Mouse (Mus musculus) cerebral cortex, adult 2 months (tissue): ENCODE measurements around the gene Galnt15.

Source experiments
- WGBS: fragments of 180-500 bp; shearing (Covaris S2); methylation state at CpG from one replicate; pipeline ENCODE4 v1.1.7; 2018; 5-methylcytosine and 5-hydroxymethylcytosine counted together

The Galnt15 gene

DNA sequence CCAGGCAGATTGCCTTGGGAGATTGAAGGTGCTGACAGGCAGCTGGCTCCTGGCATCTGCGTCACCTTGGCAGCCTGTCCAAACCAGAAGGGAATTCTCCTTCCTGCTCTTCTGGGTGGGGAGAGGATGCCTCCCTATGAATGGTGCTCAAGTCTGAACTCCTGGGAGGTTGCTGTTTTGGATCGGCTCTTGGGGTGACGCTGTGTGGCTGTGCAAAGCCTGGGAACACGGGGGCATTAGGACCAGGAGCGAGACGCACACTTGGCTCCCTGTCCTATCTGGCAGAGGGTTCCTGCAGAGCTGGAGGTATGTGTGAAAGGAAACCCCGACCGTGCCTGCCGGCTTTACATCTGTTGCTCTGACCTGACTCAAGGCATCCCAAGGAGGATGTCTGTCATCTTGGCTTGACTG, at the start of gene Galnt15:
TSS of gene Galnt15 (plus strand) at position 309 of the 411 bp plus-strand sequence.
- 10% methylated on average over 9 of the region's 9 CpGs for WGBS

- 64% methylated on average over 8 of the region's 8 CpGs for WGBS
These were observed 34.8 kb upstream of the Galnt15 start for GRCm38 (mm10) chr14:31994021-31994420.

DNA sequence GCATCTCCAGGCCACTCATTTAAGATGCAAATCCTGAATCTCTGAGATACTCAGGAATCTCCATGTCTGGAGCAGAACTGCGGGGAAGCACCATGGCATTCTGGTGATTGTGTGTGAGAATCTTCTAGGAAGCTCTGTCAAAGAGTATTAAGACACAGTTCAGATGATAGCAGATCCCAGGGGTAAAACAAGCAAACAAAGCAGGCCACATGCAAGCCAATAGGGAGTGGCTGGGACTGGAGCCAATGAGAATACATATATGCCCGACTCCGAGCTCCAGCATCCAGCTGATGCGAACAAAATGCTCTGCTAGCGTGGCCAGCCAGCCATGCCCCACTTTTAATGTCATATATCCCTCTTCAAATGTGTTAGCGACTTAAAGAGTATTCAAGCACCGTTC, 27.8 kb upstream of the Galnt15 start:
- WGBS: 78% methylated on average over 7 of the region's 7 CpGs

DNA sequence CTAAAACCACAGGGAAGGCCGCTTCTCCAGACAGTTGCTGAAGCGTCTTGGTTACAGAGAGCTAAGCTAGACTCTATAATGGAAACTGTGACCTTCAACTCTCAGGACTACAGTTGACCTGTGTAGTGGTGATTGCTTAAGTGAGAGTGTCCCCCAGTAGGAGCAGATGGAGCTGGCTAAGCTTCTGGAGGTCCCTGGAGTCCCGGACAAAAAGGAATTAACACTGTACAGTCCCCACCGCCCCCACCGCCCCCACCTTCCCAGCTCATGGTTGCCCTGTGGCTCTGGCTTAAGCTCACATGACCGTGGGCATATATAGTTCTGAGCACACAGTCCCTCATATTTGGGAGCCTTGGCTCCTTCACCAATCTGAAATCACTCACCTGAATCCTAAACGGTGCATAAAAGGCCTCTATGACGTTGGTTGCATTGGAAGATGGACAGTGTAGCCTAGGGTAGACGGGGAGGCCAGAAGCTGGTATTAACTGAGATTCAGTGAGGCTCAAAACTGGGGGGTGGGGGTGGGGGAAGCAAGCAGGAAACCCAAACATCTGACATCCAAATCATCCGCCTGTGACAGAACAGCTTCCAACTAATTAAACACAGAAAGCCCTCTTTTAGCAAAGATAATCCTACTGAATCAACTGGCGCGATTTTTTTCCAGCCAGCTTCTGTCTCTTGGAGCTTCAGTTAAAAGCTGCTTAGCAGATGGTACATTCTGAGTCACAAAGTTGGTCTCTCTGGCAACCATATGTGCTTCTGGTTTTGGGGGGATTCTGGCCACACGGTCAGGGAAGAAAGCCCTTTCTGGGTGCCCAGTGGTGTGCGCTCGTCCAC, 26.1 kb upstream of the Galnt15 start:
- 46% methylated on average over 15 of the region's 15 CpGs for WGBS

- WGBS: 53% methylated on average over 7 of the region's 7 CpGs
These were observed 24.7 kb upstream of the Galnt15 start for GRCm38 (mm10) chr14:32003904-32004596.

- 68% methylated on average over 9 of the region's 9 CpGs for WGBS
These were observed 23.0 kb upstream of the Galnt15 start for GRCm38 (mm10) chr14:32005673-32006261.

DNA sequence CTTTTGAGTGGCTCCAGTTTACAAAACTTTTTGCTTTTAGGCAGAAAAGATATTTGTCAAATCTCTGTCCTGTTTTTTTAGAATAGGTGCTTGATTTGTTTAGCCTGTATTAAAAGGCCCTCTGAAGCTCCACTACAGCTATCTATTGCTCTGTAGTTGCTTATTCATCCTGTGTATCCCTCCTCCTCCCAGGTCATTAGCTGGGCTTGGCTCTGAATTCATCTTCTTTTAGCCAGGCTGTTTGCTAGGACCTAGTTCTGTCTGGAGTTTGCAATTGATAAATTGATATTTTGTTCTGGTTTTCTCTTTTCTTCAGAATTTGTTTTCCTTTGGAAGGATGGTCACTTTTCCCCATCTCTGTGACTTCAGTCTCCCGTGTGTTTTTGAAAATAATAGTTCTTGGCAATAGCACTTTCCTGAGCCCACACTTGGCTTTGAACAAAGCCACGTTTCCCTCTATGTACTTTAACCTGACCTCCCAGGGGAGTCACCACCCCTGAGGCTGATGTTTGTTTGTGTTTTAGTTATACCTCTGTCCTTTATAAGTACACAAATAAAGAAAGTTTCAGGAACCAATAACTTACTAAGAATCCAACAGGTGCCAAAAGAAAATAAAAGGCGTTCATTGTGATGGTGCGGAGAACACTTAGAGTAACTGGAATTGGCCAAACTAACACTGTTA, 21.0 kb upstream of the Galnt15 start:
- 76% methylated on average over 4 of the region's 4 CpGs for whole genome bisulfite sequencing

- WGBS: 93% methylated on average over 2 of the region's 2 CpGs
These were observed 19.1 kb upstream of the Galnt15 start for GRCm38 (mm10) chr14:32009715-32010114.

DNA sequence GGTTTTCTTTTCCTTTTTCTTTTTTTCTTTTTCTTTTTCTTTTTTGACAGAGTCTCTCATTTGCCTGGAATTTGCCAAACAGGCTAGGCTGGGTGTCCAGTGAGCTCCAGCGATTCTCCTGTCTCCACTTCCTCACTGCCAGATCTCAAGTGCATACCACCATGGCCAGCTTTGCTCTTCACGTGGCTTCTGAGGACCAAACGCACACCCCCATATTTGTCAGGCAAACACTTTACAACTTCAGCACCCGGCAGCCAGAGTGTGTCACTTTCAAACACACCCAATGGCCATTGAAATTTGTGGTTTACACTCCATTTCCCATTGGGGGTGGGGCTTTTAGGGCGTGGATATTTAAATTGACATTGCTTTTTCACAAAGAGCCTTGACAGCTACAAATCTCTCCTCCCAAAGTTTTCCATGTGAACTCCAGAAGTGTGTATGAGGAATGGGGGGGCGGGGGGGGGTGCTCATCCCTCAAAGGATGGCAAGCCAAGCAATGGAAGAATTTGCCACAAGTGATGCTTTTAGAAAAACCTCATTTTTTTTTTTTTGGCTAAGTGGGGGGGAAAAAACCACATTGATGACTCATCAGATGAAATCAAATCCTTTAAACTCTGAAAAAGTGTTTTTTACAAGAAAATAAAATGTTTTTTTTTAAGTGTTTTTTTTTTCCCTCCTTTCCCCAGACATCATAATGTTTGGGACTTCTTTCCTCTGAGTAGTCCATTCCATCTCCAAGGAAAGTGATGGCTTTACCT, 17.1 kb upstream of the Galnt15 start:
- 78% methylated on average over 6 of the region's 6 CpGs for WGBS

DNA sequence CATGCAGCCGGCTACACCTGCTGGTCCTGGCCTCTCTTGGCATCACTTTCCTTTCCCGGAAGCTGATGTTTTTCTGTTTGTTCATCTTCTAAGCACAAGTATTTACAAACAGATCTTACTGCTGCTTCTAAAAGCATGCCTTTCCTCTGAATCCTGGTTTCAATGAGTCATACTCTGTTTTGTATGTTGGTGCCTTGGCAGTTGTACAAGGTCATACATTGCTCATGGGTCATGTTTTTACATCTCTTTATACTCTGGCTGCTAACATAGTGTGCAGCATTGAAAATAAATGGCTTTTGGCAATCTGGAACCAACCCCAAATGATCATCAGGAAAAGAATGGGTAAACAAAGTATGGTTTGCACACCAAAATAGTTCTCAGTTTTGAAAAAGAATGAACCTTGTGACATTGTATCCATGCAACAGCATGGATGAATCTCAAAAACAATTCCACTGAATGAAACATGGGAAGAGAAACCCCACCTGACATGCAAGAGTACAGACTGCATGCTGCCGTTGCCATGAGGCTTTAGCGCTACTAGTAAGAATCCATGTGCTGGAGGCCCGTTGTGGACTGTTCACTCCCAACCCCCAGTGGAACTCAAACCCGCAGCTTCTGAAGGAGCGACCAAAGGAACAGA, 13.5 kb upstream of the Galnt15 start:
- WGBS: 66% methylated on average over 7 of the region's 7 CpGs

DNA sequence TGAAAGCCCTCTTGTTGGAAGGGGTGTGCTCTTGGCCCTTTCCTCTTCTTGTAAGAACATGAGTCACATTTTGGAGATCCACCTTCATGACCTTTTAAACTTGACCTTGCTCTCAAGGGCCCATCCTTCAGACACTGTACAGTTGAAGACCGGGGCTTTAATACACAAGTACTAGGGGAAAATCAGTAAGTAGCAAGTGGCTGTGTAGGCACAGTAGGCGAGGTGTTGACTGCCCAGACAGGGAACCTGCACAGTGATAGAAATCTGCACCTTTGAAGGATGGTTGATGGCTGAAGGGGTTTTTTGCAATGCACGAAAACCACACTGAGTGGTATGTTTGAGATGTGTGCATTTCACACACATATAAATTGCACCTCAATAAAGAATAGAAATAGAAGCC, 12.3 kb upstream of the Galnt15 start:
- 57% methylated on average over 3 of the region's 3 CpGs for WGBS

- WGBS: 8% methylated on average over 7 of the region's 7 CpGs
These were observed 11.9 kb upstream of the Galnt15 start for GRCm38 (mm10) chr14:32016921-32017320.

- WGBS: 57% methylated on average over 2 of the region's 2 CpGs
These were observed 11.3 kb upstream of the Galnt15 start for GRCm38 (mm10) chr14:32017448-32017847.

- WGBS: 91% methylated on average over 8 of the region's 8 CpGs
These were observed 9.7 kb upstream of the Galnt15 start for GRCm38 (mm10) chr14:32019091-32019490.

DNA sequence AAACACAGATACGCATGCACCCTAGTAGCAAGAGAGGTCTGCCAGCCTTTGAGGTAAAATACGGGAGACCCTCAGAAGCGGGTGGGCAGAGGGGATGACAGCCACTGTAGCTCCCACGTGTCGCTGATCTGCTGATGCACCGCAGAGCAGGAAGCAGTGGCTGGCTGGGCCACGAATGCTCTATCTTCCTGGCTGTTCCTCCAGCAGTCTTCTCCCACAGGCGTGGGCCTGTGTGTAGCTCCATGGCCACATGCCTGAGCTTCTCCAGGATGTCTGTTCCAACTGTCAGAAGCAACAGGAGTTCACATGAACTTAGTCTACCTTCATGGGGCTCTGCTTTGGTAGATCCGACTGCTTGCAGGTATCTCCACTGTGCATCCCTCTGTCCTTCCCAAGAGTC, 6.8 kb upstream of the Galnt15 start:
- WGBS: 46% methylated on average over 9 of the region's 9 CpGs

DNA sequence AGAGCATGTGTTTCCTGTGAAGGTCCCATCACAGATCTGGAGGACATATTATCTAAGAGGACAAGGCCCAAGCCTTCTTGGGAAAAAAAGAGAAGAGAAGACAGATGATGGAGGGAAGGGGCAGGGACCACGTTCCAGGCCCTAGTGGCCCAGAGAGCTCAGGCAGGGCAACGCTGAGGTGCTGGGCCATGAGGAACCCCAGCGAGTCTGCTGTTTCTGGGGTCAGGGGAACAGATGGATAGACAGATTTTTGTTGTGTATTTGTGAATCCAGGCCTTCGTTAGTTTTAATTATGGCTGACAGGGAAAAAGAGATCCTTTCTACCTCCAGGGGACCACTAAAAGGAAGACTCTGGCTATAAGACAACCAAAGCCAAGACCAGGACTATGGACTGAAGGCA, 4.9 kb upstream of the Galnt15 start:
- WGBS: 85% methylated on average over 4 of the region's 4 CpGs

DNA sequence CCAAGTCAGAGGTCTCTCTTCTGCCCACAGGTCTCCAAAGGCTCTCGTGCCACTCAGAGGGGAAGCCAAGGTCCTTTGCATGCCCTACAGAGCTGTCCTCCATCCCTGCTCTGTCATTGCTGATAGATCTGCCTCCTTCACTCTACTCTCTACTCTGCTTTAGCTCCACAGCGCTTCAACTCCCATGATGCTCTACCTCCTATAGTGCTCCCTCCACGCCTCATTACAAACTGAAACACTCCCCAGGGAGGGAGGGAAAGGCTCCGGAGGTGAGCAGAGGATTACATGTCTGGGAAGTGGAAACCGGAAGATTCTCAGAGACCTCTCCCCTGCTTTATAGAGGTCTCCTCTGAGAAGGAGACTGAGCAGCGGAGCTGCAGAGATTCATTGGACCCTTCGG, 1.6 kb upstream of the Galnt15 start:
- WGBS: 89% methylated on average over 7 of the region's 7 CpGs

- WGBS: 83% methylated on average over 14 of the region's 14 CpGs
These were observed 713 bp downstream of the Galnt15 start for GRCm38 (mm10) chr14:32029411-32029992.

DNA sequence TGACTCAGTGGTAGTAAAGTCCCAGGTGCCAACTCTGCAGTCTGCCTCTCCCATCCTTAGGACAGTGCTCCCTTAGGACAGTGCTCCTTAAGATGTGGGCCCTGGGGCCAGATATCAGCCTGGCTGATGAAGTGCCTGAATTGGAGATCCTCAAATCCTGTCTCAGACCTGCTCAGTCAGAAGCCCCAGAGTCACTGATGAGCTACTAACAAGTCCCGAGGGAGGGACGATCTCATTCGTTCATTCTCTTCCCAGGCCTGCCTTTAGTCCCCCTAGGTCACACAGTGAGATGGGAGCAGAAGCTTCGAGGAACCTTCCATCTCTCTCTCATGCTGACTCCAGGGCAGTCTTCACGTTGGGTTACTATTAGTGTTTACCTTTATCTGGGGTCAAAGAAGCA, 1.3 kb downstream of the Galnt15 start:
- 84% methylated on average over 5 of the region's 5 CpGs for WGBS

DNA sequence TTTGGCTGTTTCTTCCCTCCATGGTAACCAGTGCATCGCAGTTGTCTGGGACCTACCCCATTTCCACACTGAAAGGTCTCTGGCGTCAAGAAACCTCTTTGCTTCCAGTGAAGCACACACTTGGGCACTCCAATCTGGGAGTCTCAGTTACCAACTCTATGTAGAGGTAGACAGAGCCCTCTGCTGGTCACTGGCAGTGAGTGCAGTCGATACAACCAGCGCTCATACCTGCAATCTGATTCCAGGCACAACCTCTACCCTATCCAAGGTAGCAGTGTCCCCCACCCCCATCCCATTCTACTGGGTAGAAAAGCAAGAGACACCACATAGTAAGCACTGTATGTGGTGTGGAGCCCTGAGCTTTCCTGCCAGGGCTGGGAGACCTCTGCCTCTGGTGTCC, 3.7 kb downstream of the Galnt15 start:
- 5% methylated on average over 4 of the region's 4 CpGs for WGBS

- 88% methylated on average over 5 of the region's 5 CpGs for WGBS
These were observed 7.7 kb downstream of the Galnt15 start for GRCm38 (mm10) chr14:32036482-32036881.
